Mouse (Mus musculus): Measurements from ENCODE around the gene Slc2a6.

GRCm38 (mm10) chr2:27058251-27058650, 30.5 kb upstream of the Slc2a6 start:
- TF ChIP-seq CTCF (IDR thresholded peaks at IDR 0.05; ENCODE audit: low read depth, low read length) (no peak), GATA1 (IDR thresholded peaks at IDR 0.05; ENCODE audit: borderline replicate concordance, low read length) (no peak), TAL1 (conservative IDR thresholded peaks at IDR 0.05; ENCODE audit: low read depth, low read length) (no peak), POLR2AphosphoS5 (IDR thresholded peaks at IDR 0.05; ENCODE audit: insufficient replicate concordance, low read depth, low read length) (no peak)

All from G1E (cell line).